ENCODE assay signal across 20 mouse cellular contexts in the genomic region with DNA sequence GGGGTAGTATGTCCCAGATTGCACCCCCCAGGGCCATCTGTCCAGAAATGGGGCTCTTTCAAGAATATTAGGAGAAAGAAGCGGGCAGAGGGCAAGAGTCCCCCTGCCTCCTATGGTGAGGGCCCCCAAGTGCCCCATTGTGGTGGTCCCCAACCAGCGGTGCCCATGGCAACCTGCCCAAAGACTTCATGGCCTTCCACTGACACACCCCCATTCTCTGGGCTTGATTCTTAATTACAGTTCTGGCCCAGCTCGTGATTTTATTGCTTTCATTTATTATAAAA.
DNase-seq lines count a peak whose midpoint lies in the region; ATAC-seq lines count a peak whose summit lies in the region.
"Had no signal": no experiment of that assay in that cellular context is flagged by ENCODE, and none has a peak within 500 bp of the region (broad histone marks: within the 10 kb centered on the region; RNA-seq: fewer than 3 reads in every experiment).

No protein-coding gene starts in this region.

- peak overlapping the region; percentile 64 for H3K27ac ChIP-seq in forebrain, embryonic 15.5 days (replicated peaks)
- no peak overlapping the region for H3K27ac ChIP-seq in hindbrain, embryonic 15.5 days (replicated peaks)
- no peak overlapping the region; the same call in 1 of the 2 replicates for H3K27ac ChIP-seq in neural tube, embryonic 14.5 days (ENCODE audit: low read depth, low read length)
- H3K27ac ChIP-seq in heart, embryonic 10.5 days: no peak overlapping the region
- H3K27ac ChIP-seq in heart, embryonic 12.5 days (ENCODE audit: poor library complexity, severe bottlenecking): no peak overlapping the region
- H3K27ac ChIP-seq: embryonic facial prominence, embryonic 10.5 days; heart, embryonic 13.5 days; left cerebral cortex, adult 2 months; limb, embryonic 12.5 days; liver, embryonic 14.5 days had no signal

- intact Hi-C loops in left cerebral cortex, postnatal 4 days (cut with DNase I): no loop called here
- intact Hi-C loops in left cerebral cortex, postnatal 14 days (cut with DNase I): loop anchor here (10.0 kb wide), 1 partner anchor 119 kb away; no protein-coding TSS in a partner anchor

- H3K27me3 ChIP-seq in forebrain, embryonic 15.5 days: no peaks in the 10 kb centered on the region
- H3K27me3 ChIP-seq in hindbrain, embryonic 15.5 days: no peaks in the 10 kb centered on the region
- H3K27me3 ChIP-seq in neural tube, embryonic 14.5 days (ENCODE audit: control insufficient read depth, insufficient read depth, low read length): no peaks in the 10 kb centered on the region
- H3K27me3 ChIP-seq in heart, embryonic 10.5 days (ENCODE audit: insufficient read depth, poor library complexity, severe bottlenecking): peaks cover 38% of the 10 kb centered on the region
- H3K27me3 ChIP-seq in heart, embryonic 12.5 days (replicated peaks): peaks cover 25% of the 10 kb centered on the region
- H3K27me3 ChIP-seq: megakaryocyte, embryonic 14.5 days had no signal

- no peak overlapping the region for H3K9ac ChIP-seq in forebrain, embryonic 15.5 days (replicated peaks)
- no peak overlapping the region for H3K9ac ChIP-seq in hindbrain, embryonic 15.5 days
- H3K9ac ChIP-seq in neural tube, embryonic 14.5 days (replicated peaks; ENCODE audit: low read depth, low read length): no peak overlapping the region
- no peak overlapping the region for H3K9ac ChIP-seq in heart, embryonic 12.5 days
- H3K9ac ChIP-seq: heart, embryonic 13.5 days; limb, embryonic 12.5 days; liver, embryonic 14.5 days had no signal

- peaks cover 23% of the 10 kb centered on the region for H3K4me1 ChIP-seq in forebrain, embryonic 15.5 days
- peaks cover 19% of the 10 kb centered on the region for H3K4me1 ChIP-seq in hindbrain, embryonic 15.5 days (replicated peaks)
- peaks cover 7% of the 10 kb centered on the region; the same call in 1 of the 2 replicates for H3K4me1 ChIP-seq in neural tube, embryonic 14.5 days (ENCODE audit: control insufficient read depth, insufficient read depth, low read length)
- no peaks in the 10 kb centered on the region for H3K4me1 ChIP-seq in heart, embryonic 10.5 days
- no peaks in the 10 kb centered on the region for H3K4me1 ChIP-seq in heart, embryonic 12.5 days (replicated peaks)
- H3K4me1 ChIP-seq: embryonic facial prominence, embryonic 10.5 days; heart, embryonic 13.5 days; megakaryocyte, embryonic 14.5 days had no signal

- H3K36me3 ChIP-seq in forebrain, embryonic 15.5 days: no peaks in the 10 kb centered on the region
- no peaks in the 10 kb centered on the region for H3K36me3 ChIP-seq in hindbrain, embryonic 15.5 days
- no peaks in the 10 kb centered on the region for H3K36me3 ChIP-seq in neural tube, embryonic 14.5 days (ENCODE audit: control insufficient read depth, insufficient read depth, low read length)
- H3K36me3 ChIP-seq in heart, embryonic 10.5 days: no peaks in the 10 kb centered on the region
- H3K36me3 ChIP-seq in heart, embryonic 12.5 days: no peaks in the 10 kb centered on the region
- H3K36me3 ChIP-seq: embryonic facial prominence, embryonic 10.5 days; heart, embryonic 13.5 days; limb, embryonic 12.5 days had no signal

- H3K4me2 ChIP-seq in forebrain, embryonic 15.5 days (replicated peaks): peak overlapping the region; percentile 11; the same call in 1 of the 2 replicates
- peak overlapping the region; percentile 11; the same call in 1 of the 2 replicates for H3K4me2 ChIP-seq in hindbrain, embryonic 15.5 days
- H3K4me2 ChIP-seq in neural tube, embryonic 14.5 days (ENCODE audit: low read depth, low read length): no peak overlapping the region
- H3K4me2 ChIP-seq in heart, embryonic 12.5 days: no peak overlapping the region
- H3K4me2 ChIP-seq: heart, embryonic 13.5 days; limb, embryonic 12.5 days had no signal

- peak; percentile 54 for DNase-seq in left cerebral cortex, postnatal 4 days
- DNase-seq in left cerebral cortex, postnatal 14 days (ENCODE audit: low spot score in 2 of 2): no peak
- no peak for DNase-seq in heart, adult 18-20 months
- no peak for DNase-seq in heart, embryonic 10.5 days (ENCODE audit: low spot score)
- DNase-seq: gastrocnemius, postnatal 36 days; heart, postnatal 36 days; kidney, postnatal 14 days; thymus, postnatal 36 days had no signal

- WGBS in forebrain, embryonic 15.5 days: 6% methylated on average over 3 of the region's 3 CpGs
- WGBS in hindbrain, embryonic 15.5 days: 40% methylated on average over 3 of the region's 3 CpGs
- WGBS in neural tube, embryonic 14.5 days: 15% methylated on average over 3 of the region's 3 CpGs
- 75% methylated on average over 3 of the region's 3 CpGs for whole genome bisulfite sequencing in heart, embryonic 10.5 days
- 70% methylated on average over 3 of the region's 3 CpGs for WGBS in heart, embryonic 12.5 days

- no peak; the same call in 1 of the 2 replicates for ATAC-seq in forebrain, embryonic 15.5 days (replicated peaks)
- ATAC-seq in hindbrain, embryonic 15.5 days (ENCODE audit: low FRiP score, low read depth): no peak
- ATAC-seq in neural tube, embryonic 14.5 days (ENCODE audit: low read depth): peak; percentile 66; the same call in 1 of the 2 replicates
- ATAC-seq in heart, embryonic 12.5 days (ENCODE audit: insufficient number of reproducible peaks, low FRiP score): no peak
- ATAC-seq: intestine, embryonic 16.5 days; lung, postnatal 0 days had no signal

- no peak overlapping the region for H3K4me3 ChIP-seq in forebrain, embryonic 15.5 days
- H3K4me3 ChIP-seq in hindbrain, embryonic 15.5 days: no peak overlapping the region
- H3K4me3 ChIP-seq in neural tube, embryonic 14.5 days (ENCODE audit: low read depth, low read length): no peak overlapping the region
- no peak overlapping the region for H3K4me3 ChIP-seq in heart, embryonic 10.5 days
- no peak overlapping the region for H3K4me3 ChIP-seq in heart, embryonic 12.5 days
- H3K4me3 ChIP-seq: embryonic facial prominence, embryonic 10.5 days; heart, embryonic 13.5 days; left cerebral cortex, adult 2 months; limb, embryonic 12.5 days; megakaryocyte, embryonic 14.5 days had no signal

- H3K9me3 ChIP-seq in forebrain, embryonic 15.5 days: no peaks in the 10 kb centered on the region
- no peaks in the 10 kb centered on the region for H3K9me3 ChIP-seq in hindbrain, embryonic 15.5 days
- H3K9me3 ChIP-seq in neural tube, embryonic 14.5 days (ENCODE audit: control insufficient read depth, low read length): no peaks in the 10 kb centered on the region
- H3K9me3 ChIP-seq in heart, embryonic 10.5 days: no peaks in the 10 kb centered on the region
- no peaks in the 10 kb centered on the region for H3K9me3 ChIP-seq in heart, embryonic 12.5 days (replicated peaks)
- H3K9me3 ChIP-seq: embryonic facial prominence, embryonic 10.5 days; heart, embryonic 13.5 days; limb, embryonic 12.5 days; megakaryocyte, embryonic 14.5 days had no signal

Comparison
In these comparisons a context has a peak if more than half of its experiments do, and no peak if none do; other contexts are left out.
1. H3K4me2 ChIP-seq: peak in forebrain, embryonic 15.5 days (single experiment) and hindbrain, embryonic 15.5 days (single experiment); none in neural tube, embryonic 14.5 days (single experiment) and heart, embryonic 12.5 days (single experiment).